Mouse (Mus musculus): ENCODE results near the gene Arih1.

GRCm38 (mm10) chr9:59407271-59407670 is 79.1 kb downstream of the Arih1 start:
- TF ChIP-seq CTCF (IDR thresholded peaks at IDR 0.05; ENCODE audit: extremely low read depth, insufficient read depth, low read length) (no peak), POLR2A (IDR thresholded peaks at IDR 0.05; ENCODE audit: extremely low read depth, insufficient read depth, low read length) (no peak)

Data from cortical plate, adult 2 months (tissue).